Mouse (Mus musculus): ENCODE data around the gene Gm4491. TPM values are rescaled to one million over a fixed set of nuclear protein-coding genes. Genes with fewer than 3 reads are reported as not detected.

Gm4491 gene
- total RNA-seq (2021): 1 to 10 TPM; 1.4 to 1.5 TPM
- long read RNA-seq: 0 reads

DNA sequence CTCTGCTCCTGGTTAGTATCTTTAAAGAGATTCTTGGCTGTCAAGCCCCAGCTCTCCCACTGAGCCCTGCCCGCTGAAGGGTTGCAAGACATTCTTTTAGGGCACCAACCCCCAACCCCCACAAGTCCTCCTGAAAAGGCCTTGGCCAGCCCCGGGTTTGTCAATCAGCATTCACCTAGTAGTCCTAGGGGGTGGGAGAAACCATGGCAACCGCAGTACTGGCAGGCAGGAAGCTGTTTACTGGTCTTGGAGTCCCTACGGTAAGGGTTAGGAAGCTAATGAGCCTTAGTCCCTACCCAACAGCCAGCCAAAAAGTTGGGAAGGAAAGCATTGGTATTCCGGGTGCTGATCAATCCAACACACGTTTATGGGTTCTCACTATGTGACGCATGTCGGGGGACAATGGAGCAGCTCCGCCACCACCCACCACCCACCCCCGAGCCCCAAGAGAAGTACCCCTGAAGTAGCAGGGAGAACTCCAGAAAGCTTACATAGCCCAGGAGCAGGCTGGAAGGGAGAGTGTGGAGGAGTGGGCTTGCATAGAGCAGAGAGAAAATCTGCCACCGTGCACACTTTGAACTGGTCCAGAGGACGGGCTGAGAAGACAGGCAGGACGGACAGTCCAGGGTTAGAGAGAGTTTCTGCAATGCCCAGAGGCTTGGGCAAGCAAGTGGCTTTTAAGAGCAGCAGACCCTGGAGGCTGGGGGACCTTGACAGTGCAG is at the start of gene Gm4491:
TSS of gene Gm4491 (minus strand) at position 61 of the 722 bp plus-strand sequence.
- DNase-seq (ENCODE audit: low spot score in 2 of 2): peak; percentile 33 to 71

DNA sequence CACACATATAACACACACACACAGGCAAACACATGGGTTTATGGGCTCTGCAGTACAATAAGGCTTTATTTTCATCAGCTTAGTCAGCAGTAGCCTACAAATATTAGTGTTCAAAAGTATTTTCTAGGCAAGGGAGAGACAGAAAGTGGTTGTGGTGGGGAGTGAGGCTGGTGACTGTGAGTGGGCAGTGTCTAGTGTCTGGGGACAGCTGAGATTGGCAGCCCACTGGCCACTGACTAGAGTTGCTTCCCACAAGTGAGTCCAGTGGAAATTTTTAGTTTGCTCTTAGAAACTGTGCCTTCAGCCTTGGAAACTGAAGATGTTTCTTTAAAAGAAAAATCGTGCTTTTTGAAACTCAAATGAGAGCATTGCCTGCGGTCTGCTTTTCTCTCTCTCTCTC is 46.1 kb upstream of the Gm4491 start:
- peak in 1 of 2 experiments; percentile 7 for DNase-seq (ENCODE audit: low spot score in 2 of 2)

DNA sequence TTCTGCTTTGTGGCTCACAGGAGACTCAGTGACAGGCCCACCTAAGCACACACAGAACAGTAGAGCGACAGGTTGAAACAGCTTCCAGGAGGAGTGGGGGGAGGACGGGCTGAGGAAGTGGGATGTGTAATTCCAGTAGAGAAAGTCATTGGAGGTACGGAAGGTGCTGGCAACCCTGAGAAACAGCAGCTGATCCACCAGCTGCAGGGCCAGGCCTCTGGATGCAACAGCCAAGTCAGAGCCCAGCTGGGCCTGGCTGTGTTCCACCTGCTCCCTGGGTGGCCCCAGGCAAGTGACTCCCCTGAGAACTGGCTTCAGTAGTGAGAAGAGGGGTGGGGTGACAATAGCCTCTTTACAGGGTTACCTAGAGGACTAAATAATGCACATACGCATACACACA is 45.5 kb upstream of the Gm4491 start:
- peak in 1 of 2 experiments; percentile 42 for DNase-seq (ENCODE audit: low spot score in 2 of 2)

DNA sequence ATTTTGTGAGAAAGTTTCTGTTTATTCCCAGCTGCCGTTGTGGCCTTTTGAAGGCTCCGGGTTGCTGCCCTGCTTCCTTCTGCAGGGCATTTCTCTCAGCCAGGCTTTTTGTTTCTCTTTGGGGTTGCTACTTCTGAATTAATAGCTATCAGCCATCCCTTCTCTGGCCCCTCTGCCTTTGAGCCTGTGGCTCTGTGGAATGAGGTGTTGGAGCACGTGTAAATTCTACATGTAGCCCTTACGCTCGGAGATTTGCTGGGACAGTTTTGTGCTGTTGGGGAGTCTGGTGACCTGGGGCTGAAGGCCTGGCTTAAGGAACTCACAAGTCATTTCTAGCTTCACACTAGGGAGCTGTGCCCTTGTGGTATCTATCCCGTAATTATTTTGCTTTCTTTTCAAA is 39.2 kb upstream of the Gm4491 start:
- DNase-seq (ENCODE audit: low spot score in 2 of 2): no peak

DNA sequence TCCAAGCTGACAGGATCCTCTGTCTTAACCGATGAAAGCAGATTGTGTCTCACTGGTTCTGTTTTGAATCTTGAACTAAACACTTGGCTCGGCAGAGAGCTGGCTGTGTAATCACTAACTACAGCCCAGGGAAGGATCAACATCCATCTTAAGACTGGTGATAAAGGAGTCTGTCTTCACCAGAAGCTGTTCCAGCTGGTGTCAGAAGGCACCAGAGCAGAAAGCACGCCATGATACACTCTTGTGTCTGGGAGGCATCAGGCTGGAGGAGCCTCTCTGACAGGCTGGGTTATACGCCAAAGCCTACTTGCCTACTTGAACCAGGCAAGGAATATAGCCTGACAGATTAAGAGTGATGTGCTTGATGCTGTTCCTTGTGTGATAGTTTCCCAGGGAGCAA is 30.1 kb upstream of the Gm4491 start:
- peak in 1 of 2 experiments; percentile 11 for DNase-seq (ENCODE audit: low spot score in 2 of 2)

DNA sequence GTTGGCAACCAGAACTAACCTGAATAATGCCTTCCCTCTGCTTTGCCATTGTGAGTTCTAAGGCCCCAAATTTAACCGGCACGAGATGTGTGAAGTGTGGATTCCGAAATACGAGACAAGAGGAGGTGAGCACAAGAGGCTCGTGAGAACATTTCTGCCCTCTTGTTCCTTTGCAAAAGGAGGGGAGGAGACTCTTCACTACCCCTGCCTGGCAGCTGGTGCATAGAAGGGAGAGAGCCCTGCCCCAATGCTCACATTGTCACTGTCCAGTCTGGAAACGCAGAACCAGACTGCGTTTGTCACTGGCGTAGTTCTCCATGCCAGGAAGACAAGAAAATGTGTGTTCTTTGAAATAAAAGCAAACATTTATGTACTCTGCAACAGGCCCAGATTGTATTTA is 19.6 kb upstream of the Gm4491 start:
- no peak for DNase-seq (ENCODE audit: low spot score in 2 of 2)

DNA sequence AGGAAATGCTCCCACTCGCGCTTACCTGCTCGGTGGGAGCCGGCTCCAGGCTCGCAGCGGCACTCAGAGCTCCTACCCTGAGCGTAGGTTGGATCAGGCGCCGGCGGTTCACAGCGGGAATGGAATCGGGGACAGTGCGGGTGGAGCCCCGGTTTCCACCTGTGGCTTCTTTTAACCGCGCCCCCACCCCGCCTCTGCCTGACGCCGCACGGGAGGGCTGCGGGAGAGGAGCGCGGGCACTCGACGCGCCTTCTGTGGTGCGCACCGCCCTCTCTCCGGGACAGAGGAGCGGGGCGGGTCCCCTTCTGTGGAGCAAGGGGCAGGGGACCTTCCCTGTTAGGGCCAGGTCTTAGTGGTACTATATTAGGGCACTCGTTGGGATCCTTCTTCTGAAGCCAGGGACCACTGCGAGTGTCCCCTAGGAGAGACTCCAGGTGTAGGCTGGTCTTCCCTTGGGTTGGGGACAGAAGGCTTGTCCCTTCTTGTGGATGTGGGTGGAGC is 17.5 kb upstream of the Gm4491 start, which contains the start of gene Gjb6:
TSS of gene Gjb6 (minus strand) at position 451 of the 501 bp plus-strand sequence.
- peak in 1 of 2 experiments; percentile 4 for DNase-seq (ENCODE audit: low spot score in 2 of 2)

DNA sequence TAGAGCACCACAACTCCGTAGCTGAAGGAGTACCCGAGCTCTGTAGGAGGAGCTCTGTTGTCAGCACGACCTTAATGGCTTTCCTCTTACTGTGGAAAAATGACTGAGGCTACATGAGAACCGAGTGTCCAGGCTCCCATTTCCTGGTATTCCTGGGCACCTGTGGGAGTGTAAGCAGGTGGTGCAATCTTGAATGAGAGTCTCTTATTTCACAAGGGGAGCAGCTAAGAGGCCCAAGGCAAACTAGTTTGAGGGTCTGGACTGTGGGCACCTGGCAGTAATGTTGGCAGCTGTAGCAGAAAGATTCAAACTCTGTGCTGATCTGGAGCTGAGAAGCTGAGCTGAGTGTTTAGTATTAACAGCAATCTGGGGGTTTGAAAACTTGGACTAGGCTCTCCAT is 11.7 kb upstream of the Gm4491 start:
- no peak for DNase-seq (ENCODE audit: low spot score in 2 of 2)

DNA sequence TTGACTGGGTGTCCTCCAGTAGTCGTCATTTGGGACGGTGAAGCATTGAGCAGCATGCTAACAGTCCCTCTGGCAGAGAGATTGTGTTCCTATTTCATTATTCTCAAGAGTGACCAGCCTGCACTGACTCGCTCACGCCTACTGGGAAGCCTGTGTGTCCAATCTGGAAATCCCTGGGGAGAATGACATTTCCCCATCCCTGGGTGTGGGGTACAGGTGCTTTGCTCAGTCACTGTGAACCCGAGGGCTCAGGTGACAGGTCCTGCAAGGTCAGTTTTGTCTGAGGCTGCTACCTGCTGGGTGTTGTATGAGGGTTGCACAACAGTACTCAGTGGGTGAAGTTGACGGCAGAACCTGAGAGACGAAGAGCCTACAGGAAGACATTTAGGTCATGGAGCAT is 6.6 kb upstream of the Gm4491 start:
- DNase-seq (ENCODE audit: low spot score in 2 of 2): no peak

DNA sequence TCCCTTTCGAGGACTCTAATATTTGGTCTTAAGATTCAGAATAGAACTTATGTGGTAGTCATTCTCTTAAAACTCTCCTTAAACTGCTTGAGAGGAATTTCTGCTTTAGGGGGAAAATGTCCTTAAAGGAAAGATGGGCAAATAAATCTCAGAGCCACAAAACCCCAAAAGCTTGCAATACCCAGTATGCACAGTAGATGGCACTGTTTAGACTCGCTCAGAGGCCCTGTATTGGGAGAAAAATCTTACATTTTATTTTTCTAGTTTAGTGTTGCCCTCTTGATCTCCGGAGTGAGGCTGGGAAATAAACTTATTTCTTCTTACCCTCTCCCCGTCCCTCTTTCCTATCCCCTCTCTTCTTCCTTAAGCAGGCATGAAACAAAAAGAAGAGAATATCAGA is 6.5 kb downstream of the Gm4491 start:
- DNase-seq (ENCODE audit: low spot score in 2 of 2): peak in 1 of 2 experiments; percentile 70

DNA sequence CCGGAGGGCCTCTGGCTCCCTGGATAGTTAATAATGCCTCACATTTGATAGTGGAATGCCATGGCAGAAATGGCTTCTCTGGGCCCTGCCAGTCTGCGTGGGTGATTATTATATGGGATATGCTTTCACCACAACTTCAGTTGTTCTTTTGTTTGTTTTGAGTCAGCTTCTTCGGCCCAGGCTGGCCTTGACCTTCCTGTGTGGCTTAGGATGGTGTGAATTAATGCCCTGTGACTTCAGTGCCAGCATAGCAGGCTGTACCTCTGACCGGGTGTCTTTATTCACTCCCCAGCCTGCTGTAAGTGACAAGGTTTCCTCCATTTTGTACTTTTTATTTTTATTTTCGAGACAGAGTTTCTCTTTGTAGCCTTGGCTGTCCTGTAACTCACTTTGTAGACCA is 7.8 kb downstream of the Gm4491 start:
- DNase-seq (ENCODE audit: low spot score in 2 of 2): no peak

DNA sequence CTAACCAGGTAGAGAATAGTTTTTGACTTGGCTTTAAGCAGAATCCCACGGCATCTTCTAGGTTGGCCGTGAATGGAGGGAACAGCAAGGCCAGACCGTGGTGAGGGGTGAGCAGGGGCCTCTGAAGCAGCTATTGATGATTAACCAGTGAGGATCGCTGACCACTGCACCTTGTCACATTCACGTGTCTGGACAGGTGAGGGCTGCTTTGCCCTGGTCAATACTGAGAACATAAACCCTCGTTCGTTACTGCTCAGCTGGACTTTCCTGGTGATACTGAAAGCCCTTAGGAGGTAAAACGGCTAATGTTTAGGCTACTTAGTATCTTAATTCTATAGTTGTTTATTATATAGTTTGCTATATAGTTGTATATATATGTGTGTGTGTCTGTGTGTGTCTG is 8.6 kb downstream of the Gm4491 start:
- DNase-seq (ENCODE audit: low spot score in 2 of 2): no peak

DNA sequence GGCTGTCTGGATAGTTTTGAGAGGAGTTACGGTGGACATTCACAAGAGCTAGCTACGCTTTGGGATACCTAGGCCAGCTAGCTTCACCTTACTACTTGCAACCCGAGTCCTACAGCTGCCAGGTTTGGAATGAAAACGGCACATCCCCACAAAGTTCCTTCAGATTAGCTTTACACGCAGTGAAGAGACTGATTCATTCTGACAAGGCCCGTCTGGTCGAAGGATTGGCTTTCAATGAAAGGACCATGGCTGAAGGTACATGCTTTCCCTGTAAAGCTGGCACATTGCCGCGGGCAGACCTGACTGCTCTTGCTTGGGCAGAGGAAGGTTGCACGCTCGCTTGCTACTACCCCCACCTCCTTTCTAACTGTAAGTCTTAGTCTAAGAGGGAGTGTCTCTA is 10.0 kb downstream of the Gm4491 start:
- no peak for DNase-seq (ENCODE audit: low spot score in 2 of 2)

DNA sequence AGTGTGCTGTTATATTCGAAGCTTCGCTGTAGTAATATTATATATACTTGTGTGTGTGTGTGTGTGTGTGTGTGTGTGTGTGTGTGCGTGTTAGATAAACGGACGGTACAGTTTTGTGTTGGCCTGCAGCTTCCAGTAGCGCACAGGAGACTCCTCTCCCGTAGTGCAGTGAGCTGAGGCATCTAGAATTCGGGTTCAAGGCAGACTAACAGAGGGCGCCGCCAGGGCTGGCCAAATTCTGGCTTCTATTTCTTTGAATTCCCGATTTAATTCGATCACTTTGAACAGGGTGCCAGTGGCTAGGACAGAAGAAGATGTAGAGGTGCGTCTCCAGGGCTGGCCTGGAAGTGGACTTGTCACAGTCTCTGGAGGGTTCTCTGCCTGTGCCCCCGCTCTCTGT is 10.6 kb downstream of the Gm4491 start:
- no peak for DNase-seq (ENCODE audit: low spot score in 2 of 2)

DNA sequence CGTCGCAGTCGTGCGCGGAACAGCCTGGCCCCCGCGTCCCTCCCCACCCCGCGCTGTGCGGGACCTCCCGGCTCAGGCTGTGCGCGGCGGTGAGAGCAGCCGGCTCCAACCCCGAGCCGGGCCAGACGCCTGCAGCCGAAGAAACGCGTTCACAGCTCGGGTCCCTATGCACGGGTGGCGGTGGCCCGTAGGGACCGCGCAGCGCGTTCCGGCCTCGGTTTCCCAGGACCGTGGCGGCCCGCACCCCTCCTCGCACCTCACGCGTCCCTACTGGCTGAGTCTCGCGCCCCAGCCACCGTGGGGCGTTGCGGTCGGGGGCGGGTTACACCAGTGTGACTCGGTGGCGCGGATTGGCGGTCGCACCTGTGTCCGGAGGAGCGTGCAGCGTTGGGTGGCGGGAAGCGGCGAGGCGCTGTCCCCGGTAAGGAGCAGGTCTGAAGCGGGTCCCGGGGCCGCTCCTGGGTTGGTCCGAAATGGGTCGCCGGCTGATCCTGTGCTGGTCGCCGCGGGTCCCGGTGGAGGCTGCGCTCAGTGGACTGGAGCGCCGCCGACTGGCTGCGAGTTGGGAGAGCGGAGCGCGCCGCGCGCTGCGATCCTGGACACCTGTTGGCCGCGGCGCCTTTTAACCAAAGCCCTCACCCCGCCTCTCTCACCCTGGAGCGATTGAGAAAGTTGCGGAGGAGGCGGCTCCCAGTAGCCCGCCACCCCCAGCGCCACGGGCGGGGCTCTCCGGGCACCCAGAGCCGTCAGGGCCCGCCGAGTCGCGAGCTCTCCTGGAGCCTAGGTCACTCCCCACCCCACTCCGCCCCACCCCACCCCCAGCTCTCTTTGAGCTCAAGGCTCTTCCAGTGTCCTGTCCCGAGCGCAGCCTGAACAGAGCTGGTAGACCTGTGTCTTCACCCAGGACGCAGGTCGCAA is 11.3 kb downstream of the Gm4491 start, which contains the start of gene Gjb2:
TSS of gene Gjb2 (minus strand) at position 597 of the 918 bp plus-strand sequence.
- peak in 1 of 2 experiments; percentile 11 for DNase-seq (ENCODE audit: low spot score in 2 of 2)

DNA sequence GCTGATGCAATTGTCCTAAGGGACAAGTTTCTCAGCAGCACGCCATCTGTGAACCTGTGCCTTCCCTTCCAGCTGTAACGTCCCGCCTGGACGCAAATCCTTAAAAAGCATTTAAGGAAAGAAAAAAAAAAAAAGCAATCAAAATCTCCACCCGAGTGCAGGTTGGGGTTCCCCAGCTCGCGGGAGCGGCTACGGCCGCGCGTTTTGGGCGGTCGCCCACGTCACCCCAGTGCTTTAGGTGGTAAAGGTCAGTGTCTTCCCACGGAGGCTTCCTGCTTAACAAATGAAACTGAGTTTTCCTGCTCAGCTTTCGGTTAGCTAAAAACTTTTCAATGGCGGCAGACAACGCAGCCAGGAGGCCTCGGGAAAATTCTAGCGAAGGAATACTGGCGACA is 12.0 kb downstream of the Gm4491 start:
- DNase-seq (ENCODE audit: low spot score in 2 of 2): no peak

DNA sequence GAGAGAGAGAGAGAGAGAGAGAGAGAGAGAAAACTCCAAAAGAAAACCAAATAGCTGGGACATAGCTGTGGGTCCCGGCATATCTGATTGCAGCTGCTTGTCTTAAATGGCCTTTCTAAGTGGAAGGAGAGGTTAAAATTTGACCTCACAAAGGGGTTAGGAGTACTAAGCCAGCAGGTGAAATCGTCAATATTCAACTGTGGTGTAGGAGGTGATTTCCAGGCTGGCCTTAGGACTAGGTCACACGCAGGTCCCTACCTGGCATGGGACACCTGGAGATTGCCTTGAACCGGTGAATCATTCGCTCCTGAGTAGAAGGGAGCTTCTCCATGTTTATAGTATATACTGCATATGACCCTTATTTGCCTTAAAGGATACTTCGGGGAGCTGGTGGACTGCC is 12.6 kb downstream of the Gm4491 start:
- no peak for DNase-seq (ENCODE audit: low spot score in 2 of 2)

DNA sequence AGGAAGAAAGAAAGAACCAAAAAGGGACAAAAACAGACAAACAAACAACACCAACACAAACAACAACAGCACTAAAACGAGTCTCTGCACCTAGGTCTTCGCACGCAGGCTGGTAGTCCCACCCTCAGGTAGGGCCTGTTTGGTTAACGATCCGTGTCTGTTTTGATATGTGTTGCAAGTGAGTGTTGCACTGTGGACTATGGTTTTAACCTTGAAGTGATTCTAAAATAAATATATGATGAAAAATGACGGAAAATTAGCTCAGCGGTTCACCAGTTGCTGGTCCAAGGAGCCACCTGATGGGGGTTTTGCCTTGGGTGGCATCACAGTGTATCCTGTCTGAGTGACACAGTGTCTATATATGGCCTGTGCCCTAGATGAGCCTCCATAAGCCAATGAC is 14.1 kb downstream of the Gm4491 start:
- no peak for DNase-seq (ENCODE audit: low spot score in 2 of 2)

DNA sequence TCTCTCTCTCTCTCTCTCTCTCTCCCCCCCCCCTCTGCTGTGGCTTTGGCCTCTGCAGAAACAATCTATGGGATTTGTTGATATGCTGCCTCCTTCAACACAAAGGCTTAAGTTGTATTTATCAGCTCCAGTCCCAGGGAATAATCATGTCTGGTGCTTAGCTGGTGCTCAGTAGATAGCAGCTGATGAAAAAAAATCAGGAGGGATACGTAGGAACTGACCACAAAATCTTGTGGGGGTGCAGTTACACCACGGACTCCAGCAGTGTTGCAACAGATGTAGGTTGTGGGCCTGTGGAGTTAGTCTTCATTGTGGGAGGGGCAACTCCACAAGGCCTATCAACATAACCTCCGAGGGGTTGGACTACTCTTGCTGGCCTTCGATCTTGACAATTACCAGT is 19.8 kb downstream of the Gm4491 start:
- no peak for DNase-seq (ENCODE audit: low spot score in 2 of 2)

DNA sequence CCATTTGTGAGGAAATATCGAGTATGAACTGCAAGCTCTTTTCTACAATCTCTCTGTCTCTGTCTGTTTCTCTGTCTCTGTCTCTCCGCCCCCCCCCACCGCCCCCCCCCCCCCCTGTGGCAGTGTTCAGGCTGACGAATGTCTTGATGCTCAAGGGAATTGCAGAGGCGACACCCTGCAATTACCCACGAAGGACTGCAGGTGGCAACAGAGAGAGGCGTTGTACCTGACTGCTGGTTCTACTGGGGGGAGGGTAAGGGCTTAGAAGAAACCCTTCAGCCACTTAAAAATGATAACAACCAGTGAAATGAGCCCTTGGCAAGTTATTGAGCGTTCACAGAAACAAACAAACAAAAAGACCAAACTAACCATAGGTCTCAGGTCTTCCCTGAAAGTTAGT is 22.7 kb downstream of the Gm4491 start:
- peak; percentile 34 to 80 for DNase-seq (ENCODE audit: low spot score in 2 of 2)

DNA sequence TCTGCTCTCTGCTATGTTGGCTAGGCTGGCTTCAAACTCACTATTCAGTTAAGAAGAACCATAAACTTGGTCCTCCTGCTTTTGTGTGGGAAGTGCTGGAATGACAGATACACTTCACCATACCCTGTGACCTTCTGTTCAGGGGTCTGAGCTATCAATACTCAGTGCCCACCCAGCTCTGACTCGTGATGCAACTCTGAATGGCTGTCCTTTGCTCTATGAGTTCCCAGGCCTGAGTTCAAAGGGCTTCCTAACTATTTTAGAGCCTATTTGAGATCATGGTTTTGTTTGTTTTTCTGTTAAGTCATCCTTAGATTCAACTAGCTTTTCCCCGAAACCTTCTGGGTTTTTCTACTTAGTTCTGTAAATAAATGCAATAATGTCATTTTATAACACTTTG is 25.7 kb downstream of the Gm4491 start:
- DNase-seq (ENCODE audit: low spot score in 2 of 2): no peak

DNA sequence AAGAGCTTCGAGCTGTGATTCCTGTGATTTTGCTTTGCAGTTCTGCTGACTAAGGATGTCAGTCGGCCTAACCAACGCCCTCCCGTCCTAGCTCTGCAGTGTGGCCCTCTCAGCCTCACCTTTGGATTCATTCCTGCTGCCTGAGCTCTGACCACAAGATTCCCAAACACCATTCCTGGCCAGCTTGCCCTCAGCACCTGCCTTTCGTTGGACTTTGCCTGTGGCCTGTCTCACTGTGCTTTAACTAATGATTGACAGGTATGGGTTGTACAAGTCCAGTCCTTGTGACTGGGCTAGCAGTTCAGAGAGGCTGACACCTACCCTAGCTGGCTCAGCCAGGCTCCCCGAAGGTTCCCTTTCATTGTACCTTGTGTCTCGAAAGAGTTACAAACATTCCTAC is 26.6 kb downstream of the Gm4491 start:
- DNase-seq (ENCODE audit: low spot score in 2 of 2): no peak

Measured in layer of hippocampus, adult 18-20 months (tissue).